Mouse (Mus musculus) 3T3-L1 (cell line): ENCODE results near the gene Ankrd11.

Experiments used
- DNase-seq: peaks from one replicate; pipeline ENCODE4 v3.0.0-alpha.2; 2015; ENCODE audit warnings: low read depth, low spot score

Gene Ankrd11

GRCm38 (mm10) chr8:122926782-122927181, 115.3 kb downstream of the Ankrd11 start:
- no peak for DNase-seq

- no peak for DNase-seq
Measured at GRCm38 (mm10) chr8:122925939-122926722, 115.9 kb downstream of the Ankrd11 start.

- DNase-seq, result no peak
Measured at GRCm38 (mm10) chr8:122924091-122924490, 118.0 kb downstream of the Ankrd11 start.

GRCm38 (mm10) chr8:122923431-122924090, 118.5 kb downstream of the Ankrd11 start:
- peak; percentile 65 for DNase-seq

- DNase-seq, result no peak
Measured at GRCm38 (mm10) chr8:122922945-122923344, 119.1 kb downstream of the Ankrd11 start.

GRCm38 (mm10) chr8:122920890-122921289, 121.2 kb downstream of the Ankrd11 start:
- no peak for DNase-seq

GRCm38 (mm10) chr8:122918438-122919107, 123.5 kb downstream of the Ankrd11 start:
- DNase-seq, result no peak

GRCm38 (mm10) chr8:122917531-122918392, 124.3 kb downstream of the Ankrd11 start:
- DNase-seq, result peak; percentile 87

GRCm38 (mm10) chr8:122916766-122917165, 125.3 kb downstream of the Ankrd11 start:
- DNase-seq, result no peak

GRCm38 (mm10) chr8:122912871-122913270, 129.2 kb downstream of the Ankrd11 start:
- DNase-seq, result no peak

- no peak for DNase-seq
Measured at GRCm38 (mm10) chr8:122912150-122912549, 129.9 kb downstream of the Ankrd11 start.

GRCm38 (mm10) chr8:122906463-122907021, 135.5 kb downstream of the Ankrd11 start:
- peak; percentile 100 for DNase-seq

- DNase-seq, result peak; percentile 92
Measured at GRCm38 (mm10) chr8:122905346-122905745, 136.7 kb downstream of the Ankrd11 start.

GRCm38 (mm10) chr8:122904496-122904895, 137.6 kb downstream of the Ankrd11 start:
- no peak for DNase-seq

- DNase-seq, result no peak
Measured at GRCm38 (mm10) chr8:122903002-122903401, 139.1 kb downstream of the Ankrd11 start.

- DNase-seq, result no peak
Measured at GRCm38 (mm10) chr8:122902581-122902980, 139.5 kb downstream of the Ankrd11 start.

GRCm38 (mm10) chr8:122901892-122902515, 140.1 kb downstream of the Ankrd11 start:
- no peak for DNase-seq

GRCm38 (mm10) chr8:122901476-122901875, 140.6 kb downstream of the Ankrd11 start:
- DNase-seq, result no peak

GRCm38 (mm10) chr8:122899085-122899484, 143.0 kb downstream of the Ankrd11 start:
- no peak for DNase-seq

GRCm38 (mm10) chr8:122898473-122898872, 143.6 kb downstream of the Ankrd11 start:
- no peak for DNase-seq

- DNase-seq, result no peak
Measured at GRCm38 (mm10) chr8:122898018-122898417, 144.1 kb downstream of the Ankrd11 start.
